Mouse (Mus musculus): ENCODE measurements around the gene Mgrn1.

Mgrn1 gene

DNA sequence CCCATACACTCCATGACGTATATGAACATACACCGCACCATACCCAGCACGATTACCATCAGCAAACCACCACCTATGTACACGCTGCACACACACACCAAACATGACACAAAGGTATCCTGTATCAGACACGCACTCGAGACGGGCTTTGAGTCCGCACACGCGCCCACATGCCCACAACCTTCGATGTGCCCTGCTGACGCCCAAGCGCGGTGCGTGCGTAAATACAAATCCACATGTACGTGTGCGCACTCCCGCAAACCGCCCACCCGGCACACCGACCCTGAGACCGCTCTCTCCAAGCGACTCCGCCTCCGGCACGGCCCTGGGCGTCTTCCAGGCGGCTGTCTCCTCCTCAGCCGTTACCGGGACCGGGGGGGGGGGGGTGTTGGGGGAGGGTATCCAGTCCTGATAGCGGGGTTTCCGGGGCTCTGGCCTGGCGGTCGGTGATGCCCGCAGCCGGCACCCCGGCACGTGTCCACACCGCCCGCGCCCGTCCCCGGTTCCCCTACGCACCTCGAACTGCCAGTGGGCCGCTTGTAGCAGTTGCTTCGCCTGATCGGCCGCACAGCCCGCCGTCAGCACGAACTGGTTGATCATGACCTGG is 6.8 kb upstream of the Mgrn1 start:
- DNase-seq (ENCODE audit: low read depth, low spot score), result peak; percentile 50

GRCm38 (mm10) chr16:4879708-4880124 is 6.3 kb upstream of the Mgrn1 start:
- peak; percentile 91 for DNase-seq (ENCODE audit: low read depth, low spot score)

DNA sequence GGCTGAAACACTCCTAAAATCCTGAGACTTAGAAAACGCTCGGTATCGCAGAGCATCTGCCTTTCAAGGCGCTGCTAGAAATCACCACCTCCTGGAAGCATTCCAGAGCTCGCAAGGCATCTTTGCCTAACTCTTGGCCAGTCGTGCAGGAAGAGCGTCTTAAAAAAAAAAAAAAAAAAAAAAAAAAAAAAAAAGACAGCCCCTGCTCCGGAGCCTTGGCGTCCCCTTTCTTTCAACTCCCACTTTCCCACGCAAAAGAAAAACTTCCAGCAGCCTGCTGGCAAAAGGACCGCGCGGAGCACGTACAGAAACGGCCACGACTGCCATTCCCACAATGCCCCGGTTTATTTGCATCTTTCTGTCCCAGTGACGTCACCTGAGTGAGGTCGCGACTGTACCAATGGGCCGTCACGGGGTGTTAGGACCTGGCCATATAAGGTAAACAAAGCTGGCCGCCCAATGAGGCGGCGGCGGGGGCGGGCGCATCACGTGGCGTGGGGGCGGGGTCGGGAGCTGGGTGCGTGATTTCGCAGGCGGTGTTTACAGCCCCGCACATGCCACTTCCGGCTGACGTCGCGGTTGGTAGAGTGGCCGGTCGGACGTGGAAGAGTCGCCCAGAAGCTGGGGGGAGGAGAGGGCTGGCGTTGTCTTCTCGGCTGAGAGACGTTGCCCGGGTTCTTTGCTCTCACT is 5.8 kb upstream of the Mgrn1 start, which contains the start of gene Ubald1:
Ubald1 (minus strand) TSS at position 180 of the 690 bp plus-strand sequence.
- DNase-seq (ENCODE audit: low read depth, low spot score), result peak; percentile 100

DNA sequence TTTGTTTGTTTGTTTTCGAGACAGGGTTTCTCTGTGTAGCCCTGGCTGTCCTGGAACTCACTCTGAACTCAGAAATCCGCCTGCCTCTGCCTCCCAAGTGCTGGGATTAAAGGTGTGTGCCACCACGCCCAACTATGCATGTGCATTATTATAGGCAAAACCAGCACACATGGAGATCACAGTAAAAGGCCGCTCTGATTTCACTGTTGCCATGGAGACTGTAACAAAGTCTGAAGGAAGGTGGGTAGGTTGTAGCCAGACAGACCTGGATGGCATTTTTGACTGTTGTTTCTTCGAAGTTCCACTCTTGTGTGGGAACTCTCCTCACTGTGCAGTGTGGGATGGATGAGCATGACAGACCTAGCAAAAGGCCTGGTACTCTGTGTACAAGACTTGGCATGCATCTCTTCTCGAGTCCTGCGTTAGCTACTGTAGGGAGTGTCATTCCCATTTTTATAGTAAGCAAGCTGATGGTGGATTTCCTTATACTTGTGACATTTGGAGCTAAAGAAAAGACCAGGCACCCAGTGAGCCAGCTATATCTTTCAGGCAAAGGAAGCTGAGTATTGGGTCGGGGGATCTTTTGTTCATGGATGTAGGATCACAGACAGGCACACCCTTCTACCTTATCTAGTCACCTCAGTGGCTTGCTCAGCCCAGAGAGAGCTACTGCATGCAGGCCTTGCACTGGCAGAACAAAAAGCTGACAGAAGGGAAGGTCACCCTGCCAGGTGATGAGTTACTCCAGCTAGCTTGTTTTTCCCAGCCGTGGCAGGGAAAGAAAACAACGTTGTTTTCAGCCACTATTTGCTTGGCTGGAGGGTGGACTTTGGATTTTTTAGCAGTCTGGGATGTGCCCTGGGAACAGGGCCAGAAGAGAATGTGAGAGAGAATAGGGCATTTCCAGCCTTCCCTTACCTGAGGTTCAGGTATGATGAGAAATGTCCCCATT is 4.4 kb upstream of the Mgrn1 start:
- no peak for DNase-seq (ENCODE audit: low read depth, low spot score)

DNA sequence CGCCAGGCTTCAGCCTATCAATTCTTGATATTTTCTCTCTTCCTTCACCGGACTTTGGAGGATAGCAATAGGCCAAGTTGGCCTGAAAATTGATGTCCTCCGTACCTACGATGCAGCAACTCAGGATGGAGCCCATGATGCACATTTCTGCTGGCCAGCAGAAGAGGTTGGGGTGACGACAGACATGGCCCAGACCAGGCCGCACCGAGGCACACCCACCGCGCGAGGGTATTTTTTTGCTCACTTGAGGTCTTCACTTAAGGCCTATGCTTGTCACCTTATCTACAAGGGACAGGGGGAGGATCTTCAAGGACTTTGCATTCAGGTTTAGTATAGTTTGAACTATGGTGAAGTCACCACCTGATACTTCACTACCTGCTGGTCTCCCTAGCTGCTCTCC is 1.1 kb upstream of the Mgrn1 start:
- no peak for DNase-seq (ENCODE audit: low read depth, low spot score)

DNA sequence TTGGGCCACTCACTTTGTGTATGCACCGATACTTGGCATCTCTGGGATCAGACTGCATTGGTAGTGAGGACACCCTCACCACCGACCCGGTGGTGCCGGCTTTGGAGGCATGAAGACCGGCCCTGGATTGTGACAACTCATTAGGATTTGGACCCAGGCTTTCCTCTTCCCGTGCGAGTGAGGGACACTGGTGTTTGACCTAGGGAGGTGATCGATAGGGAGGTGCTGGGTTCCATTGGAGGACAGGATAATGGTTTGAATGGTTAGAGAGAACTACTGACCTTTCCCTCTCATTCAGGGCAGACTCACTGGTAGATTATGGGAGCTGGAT is 606 bp downstream of the Mgrn1 start:
- DNase-seq (ENCODE audit: low read depth, low spot score), result no peak

GRCm38 (mm10) chr16:4890201-4890709 is 4.2 kb downstream of the Mgrn1 start:
- DNase-seq (ENCODE audit: low read depth, low spot score), result no peak

DNA sequence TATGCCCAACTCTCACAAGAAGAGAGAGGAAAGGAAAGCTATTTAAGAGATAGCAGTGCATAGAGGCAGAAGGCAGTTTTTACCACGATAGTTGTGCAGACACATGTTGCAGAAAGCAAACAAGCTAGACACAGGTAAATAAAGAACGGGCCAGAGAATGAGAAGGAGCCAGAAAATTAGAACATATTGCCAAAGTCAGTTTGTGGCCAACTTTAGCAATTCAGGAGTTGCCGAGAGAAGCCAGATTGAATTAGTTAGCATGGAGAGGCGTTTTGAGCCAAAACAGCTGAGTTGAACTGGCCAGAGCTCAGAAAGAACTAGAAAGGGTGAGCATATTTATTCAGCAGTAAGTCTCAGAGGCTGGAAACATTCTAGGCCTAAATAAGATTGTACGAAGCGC is 6.1 kb downstream of the Mgrn1 start:
- DNase-seq (ENCODE audit: low read depth, low spot score), result no peak

- DNase-seq (ENCODE audit: low read depth, low spot score), result no peak
These were observed 8.3 kb downstream of the Mgrn1 start for GRCm38 (mm10) chr16:4894201-4894908.

- peak; percentile 77 for DNase-seq (ENCODE audit: low read depth, low spot score)
These were observed 10.4 kb downstream of the Mgrn1 start for GRCm38 (mm10) chr16:4896249-4897027.

DNA sequence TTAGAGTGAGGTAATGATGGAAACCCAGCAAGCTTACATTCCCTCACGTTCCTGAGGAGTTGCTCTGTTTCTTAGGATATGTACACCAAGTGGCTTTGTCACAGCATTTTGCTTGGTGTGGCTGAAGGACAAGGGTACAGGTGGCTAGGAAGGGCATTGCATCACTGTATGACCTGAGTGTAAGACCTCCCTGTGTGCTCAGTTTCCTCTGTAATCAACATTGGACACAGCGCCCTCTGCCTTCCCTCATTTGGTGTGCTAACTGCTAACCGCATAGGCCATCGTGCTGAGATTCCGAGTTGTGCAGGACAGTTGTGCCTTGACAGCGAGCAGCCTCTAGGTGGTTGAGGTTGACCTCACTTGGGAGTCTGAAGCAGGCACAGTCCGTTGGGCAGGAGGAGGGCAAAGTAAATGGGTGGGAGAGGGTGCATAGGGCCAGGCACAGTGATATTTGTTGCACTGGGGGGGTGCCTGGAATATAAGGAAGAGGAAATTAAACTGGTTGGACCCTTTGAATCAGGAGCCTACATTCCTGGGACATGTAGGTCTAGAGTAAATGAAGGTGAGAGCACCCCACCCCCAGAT is 11.2 kb downstream of the Mgrn1 start:
- DNase-seq (ENCODE audit: low read depth, low spot score), result no peak

DNA sequence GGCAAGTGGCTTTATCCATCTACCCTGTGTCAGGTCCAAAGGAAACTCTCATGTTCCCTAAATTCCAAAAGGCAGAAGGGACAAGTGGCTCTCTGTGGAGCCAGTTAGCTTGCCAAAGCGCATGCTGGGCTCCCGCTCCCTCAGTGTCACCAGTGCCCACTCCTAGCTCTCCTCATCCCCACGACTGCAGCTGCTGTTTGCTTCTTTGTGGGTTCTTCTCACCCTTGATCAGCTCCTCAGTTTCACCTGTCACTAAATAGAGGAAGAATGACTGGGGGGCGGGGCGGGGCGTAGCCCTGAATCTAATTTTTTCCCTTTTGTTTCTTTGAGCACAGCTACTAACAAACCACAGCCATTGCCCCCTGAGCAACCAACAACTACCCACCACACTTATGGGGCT is 12.8 kb downstream of the Mgrn1 start:
- DNase-seq (ENCODE audit: low read depth, low spot score), result no peak

- no peak for DNase-seq (ENCODE audit: low read depth, low spot score)
These were observed 13.7 kb downstream of the Mgrn1 start for GRCm38 (mm10) chr16:4899711-4900110.

DNA sequence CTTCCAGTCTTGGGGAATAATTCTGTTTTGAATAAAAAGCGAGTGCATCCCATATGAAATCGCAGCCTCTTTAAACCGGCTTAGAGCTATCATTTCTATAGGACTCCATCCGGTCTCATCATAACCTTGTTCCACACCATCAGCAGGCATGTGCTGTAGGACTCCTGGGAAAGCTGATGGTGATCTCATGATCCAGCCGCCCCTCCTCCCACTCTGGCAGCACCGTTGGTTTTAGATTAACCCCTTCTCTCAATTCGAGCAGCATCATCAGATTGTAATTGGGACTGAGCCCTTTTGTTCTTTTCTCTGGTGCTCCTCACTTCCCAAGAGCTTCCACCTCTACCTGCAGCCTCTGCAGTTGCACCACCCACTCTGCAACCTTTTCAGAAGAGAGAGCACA is 15.1 kb downstream of the Mgrn1 start:
- no peak for DNase-seq (ENCODE audit: low read depth, low spot score)

DNA sequence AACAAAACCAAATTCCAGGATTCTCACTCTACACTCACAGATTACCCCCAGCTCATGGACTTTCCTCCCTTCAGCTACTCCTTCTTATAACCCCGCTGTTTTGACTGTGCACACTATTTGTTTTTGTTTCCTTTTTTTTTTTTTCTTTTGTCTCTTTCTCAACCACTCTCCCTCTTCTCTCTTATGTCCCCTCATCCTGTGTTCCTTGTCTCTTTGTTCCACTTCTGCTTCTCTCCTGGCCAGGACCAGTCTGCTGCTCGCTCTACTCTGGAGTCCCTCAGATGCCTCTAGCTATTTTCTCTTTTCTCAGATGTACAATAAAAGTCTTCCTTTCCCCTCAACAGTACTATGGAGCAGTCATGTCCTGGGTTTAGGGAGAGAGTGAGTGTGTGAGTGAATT is 16.3 kb downstream of the Mgrn1 start:
- no peak for DNase-seq (ENCODE audit: low read depth, low spot score)

DNA sequence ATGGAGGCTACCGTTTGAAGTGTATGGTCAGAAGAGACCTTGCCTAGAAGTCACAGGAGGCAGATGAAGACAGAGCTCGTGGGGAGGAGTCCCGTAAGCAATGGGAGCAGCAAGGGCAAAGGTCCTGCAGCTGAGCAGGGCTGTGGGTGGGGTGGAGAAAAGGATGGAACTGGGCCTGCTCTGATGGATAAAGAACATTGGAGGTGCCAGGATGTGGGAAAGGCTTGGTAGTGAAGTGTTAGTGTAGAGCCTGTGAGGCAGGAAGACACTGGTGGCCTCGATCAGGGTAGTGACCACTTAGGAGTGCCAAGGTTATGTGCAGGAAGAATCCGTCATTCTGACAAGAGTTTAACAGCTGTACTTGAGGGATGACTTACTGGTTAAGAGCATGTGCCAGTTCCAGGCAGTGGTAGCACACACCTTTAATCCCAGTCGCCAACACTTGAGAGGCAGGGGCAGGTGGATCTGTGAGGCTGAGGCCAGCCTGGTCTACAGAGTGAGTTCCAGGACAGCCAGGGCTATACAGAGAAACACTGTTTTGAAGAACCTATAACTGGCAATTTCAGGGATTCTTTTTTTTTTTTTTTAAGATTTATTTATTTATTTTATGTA is 17.5 kb downstream of the Mgrn1 start:
- peak; percentile 73 for DNase-seq (ENCODE audit: low read depth, low spot score)

DNA sequence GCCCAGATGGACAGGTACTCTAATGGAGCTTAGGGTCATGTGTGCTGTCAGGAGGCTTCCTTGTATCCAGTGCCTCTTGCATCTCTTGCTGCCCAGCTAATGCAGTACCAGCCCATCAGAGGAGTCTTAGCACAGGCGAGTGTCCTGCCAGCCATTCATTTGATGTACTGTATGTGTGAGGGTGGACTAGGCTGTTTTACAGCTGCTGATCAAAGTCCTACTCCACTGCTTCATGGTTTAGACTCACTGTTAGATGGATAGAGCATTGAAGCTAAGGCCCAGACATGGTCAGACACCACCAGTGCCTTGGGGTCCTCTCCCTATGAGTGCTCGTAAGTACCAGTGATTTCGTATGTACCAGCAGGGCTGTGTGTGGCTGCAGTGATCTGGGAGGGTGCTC is 18.8 kb downstream of the Mgrn1 start:
- DNase-seq (ENCODE audit: low read depth, low spot score), result no peak

DNA sequence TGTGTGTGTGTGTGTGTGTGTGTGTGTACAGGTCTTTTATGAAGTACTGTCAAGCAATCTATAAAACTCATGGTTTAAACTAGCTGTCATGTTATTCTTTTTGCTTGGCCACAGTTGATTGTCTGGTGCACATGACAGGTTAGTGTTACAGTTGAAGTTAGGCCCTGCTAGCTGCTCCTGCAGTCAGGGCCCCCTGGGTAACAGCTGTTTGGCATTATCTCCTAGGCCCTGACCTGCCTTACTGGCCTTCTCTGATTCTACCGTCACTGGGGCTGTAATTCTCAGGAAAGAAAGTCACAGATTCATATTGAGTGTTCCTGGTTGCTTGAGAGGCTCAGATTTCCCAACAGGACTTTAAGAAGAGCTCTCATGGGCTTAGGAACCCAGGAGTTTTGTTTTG is 19.5 kb downstream of the Mgrn1 start:
- DNase-seq (ENCODE audit: low read depth, low spot score), result no peak

DNA sequence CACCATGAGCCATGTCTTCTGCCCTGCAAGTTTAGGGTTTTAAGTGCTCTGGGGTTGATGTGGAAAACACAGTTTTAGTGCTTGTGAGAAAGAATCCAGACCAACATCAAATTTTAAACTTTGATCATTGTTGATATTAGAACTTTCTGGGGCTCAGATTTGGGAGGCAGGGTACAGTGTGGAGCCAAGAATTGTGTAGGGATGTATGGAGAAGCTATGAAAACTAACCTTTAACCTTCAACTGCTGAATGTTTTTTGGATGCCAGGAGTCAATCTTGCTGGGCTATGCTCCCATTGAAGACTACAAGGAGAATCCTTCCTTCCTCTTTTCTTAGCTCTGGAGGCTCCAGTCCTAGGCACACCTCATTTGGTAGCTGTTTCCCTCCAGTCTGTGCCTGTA is 20.5 kb downstream of the Mgrn1 start:
- DNase-seq (ENCODE audit: low read depth, low spot score), result no peak

- no peak for DNase-seq (ENCODE audit: low read depth, low spot score)
These were observed 21.3 kb downstream of the Mgrn1 start for GRCm38 (mm10) chr16:4907386-4907785.
